Mouse (Mus musculus): ENCODE data around the gene Cntnap2.

- TF ChIP-seq CTCF (IDR thresholded peaks at IDR 0.05): no peak
- no peak for TF ChIP-seq EP300 (IDR thresholded peaks at IDR 0.05; ENCODE audit: insufficient read depth, low read depth, low read length)
- no peak for TF ChIP-seq POLR2A (IDR thresholded peaks at IDR 0.05; ENCODE audit: insufficient read depth, low read depth, low read length)
Measured at GRCm38 (mm10) chr6:47343245-47343644, 2284.1 kb downstream of the Cntnap2 start.

Measured in heart, adult 2 months (tissue).